Mouse (Mus musculus) frontal cortex, postnatal 25 days (tissue): ENCODE measurements around the gene Cdc42ep2.
"Not testable (repeated sequence)": the region's sequence is repeated elsewhere in the genome, so short reads cannot be mapped to it uniquely, and the experiment has no call there.

Source experiments
- DNase-seq, 2 experiments: peaks; one replicate each; pipeline ENCODE4 v3.0.0; 2022; ENCODE audit warnings: low spot score in 2 of 2

The Cdc42ep2 gene

GRCm38 (mm10) chr19:5912103-5913006, 12.3 kb downstream of the Cdc42ep2 start:
- peak; percentile 98 to 99 for DNase-seq

- DNase-seq, result no peak
Observed at GRCm38 (mm10) chr19:5911430-5912102, 13.1 kb downstream of the Cdc42ep2 start.

- DNase-seq, result no peak
Observed at GRCm38 (mm10) chr19:5910221-5910620, 14.4 kb downstream of the Cdc42ep2 start.

DNA sequence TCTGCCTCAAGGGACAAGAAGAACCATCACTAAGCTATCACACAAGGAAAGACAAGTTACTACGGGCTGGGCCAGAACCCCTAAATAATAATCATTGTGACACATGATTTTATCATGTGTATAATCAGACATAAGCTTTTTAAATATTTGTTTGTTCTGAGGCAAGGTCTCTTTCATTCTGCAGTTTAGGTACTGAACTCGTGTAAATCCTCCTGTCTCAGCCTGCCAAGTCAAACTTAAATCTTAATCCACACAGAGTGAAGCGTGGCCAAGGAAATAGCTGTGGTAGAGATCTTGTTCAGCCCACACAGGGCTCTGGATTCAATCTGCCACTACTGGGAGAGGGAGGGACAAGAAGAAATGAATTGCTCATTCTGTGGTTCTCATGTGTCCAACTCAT, 17.3 kb downstream of the Cdc42ep2 start:
- no peak for DNase-seq

- peak; percentile 92 to 93 for DNase-seq
Observed at GRCm38 (mm10) chr19:5894002-5894678, 30.5 kb downstream of the Cdc42ep2 start, which contains the start of gene Tigd3. Gene Tigd3, minus strand, starts transcription at chr19:5894149.

- DNase-seq, result no peak
Observed at GRCm38 (mm10) chr19:5893282-5894001, 31.2 kb downstream of the Cdc42ep2 start.

DNA sequence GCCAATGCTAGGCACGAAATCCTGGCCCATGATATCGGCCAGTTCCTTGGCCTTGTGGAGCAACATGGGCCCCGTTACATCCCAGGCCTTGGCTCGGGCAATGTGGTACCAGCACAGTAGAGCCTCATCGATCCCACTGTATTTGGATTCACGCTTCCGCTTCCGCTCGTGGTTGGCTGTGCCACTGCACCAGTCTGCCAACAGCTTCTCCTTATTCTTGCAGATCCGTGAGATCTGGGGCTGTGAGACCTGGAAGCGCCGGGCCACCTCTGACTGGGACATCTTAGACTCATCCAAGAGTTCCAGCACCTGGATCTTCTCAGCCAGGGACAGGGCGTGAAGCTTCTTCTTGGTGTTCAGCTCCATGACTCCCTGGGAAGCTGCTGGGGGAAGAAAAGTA, 31.9 kb downstream of the Cdc42ep2 start:
- no peak for DNase-seq

DNA sequence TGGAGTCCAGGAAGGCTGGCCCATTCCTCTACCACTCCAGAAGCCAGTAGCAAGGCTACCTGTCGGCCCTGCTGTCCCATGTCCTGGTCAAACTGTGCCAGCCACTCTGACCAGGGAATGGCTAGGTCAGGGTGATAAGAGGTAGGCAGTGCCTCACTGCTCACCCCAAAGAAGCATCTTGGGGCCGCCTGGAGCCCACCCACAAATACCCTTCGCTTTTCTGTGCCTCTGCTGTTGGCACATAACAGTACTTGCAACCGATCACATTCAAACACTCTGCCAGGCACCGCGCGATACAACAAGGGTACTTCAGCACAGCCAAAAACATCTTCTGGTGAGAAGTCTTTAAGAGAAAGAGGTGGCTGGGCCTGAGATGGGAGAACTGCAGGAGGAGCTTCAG, 32.4 kb downstream of the Cdc42ep2 start:
- no peak for DNase-seq

GRCm38 (mm10) chr19:5891521-5892258, 32.9 kb downstream of the Cdc42ep2 start:
- DNase-seq, result no peak

GRCm38 (mm10) chr19:5889211-5889610, 35.4 kb downstream of the Cdc42ep2 start:
- no peak for DNase-seq

DNA sequence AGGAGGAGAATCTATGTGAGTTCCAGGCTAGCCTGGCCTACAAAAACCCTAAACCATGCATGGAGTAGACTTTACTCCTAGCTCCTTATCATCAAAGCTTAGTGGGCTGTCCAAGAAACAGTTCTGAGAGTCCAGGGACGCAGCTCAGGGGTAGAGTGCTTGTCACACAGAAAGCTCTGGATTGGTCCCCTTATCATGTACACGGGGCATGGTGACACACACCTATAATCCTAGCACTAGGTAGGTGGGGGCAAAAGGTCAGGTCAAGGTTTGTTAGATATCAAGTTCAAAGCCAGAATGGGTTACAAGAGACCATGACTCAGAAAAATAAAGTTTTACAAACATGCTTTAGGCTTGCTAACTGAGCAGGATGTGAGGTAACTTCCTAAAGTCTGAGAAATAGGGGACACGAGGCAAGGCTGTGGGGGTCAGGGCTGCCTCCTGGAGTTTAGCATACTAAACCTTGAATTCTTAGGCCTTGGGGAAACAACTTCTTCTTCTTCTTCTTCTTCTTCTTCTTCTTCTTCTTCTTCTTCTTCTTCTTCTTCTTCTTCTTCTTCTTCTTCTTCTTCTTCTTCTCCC, 37.3 kb downstream of the Cdc42ep2 start:
- no peak for DNase-seq

- DNase-seq, result no peak
Observed at GRCm38 (mm10) chr19:5885838-5886237, 38.8 kb downstream of the Cdc42ep2 start.

GRCm38 (mm10) chr19:5883935-5884334, 40.7 kb downstream of the Cdc42ep2 start:
- DNase-seq, result no peak

- not testable (repeated sequence) for DNase-seq
Observed at GRCm38 (mm10) chr19:5882079-5882478, 42.5 kb downstream of the Cdc42ep2 start.

- DNase-seq, result no peak
Observed at GRCm38 (mm10) chr19:5881155-5881554, 43.5 kb downstream of the Cdc42ep2 start.

DNA sequence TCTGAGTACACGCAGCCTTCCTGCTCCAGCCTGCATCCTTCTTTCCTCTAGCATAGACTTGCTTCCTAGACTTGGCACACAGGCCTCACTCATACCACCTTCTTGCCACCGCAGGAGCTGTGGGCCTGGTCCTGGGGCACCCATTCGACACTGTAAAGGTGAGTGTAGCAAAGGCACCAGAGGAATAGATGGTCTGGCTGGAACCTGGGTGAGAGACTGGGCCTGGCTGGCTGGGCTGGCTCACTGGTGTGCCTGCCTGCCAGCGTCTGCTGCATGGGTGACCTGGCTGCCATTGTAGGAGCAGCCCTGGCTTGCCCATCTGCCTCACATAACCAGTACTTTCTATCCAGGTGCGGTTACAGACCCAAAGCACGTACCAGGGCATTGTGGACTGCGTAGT, 44.9 kb downstream of the Cdc42ep2 start:
- no peak for DNase-seq

GRCm38 (mm10) chr19:5878916-5879315, 45.7 kb downstream of the Cdc42ep2 start:
- no peak for DNase-seq

GRCm38 (mm10) chr19:5878362-5878722, 46.3 kb downstream of the Cdc42ep2 start:
- DNase-seq, result no peak

GRCm38 (mm10) chr19:5877618-5878361, 46.8 kb downstream of the Cdc42ep2 start, which contains the start of gene Slc25a45:
Gene Slc25a45, plus strand, starts transcription at chr19:5877808.
- DNase-seq, result peak; percentile 49 to 67

GRCm38 (mm10) chr19:5874969-5875480, 49.6 kb downstream of the Cdc42ep2 start, which contains the start of gene Frmd8:
Gene Frmd8, minus strand, starts transcription at chr19:5875274.
- DNase-seq, result peak; percentile 87
